Mouse (Mus musculus) adipose tissue, adult 10 weeks (tissue): ENCODE data around the gene Tlcd1. TPM values are rescaled to one million over a fixed set of nuclear protein-coding genes. Genes with fewer than 3 reads are reported as not detected.

ENCODE experiments used
- polyA plus RNA-seq: library from polyadenylated mRNA; stranded (reverse); fragments of 350-450 nt; fragmentation: Illumina TruSeq; extraction: RNeasy Lipid Tissue Mini Kit (QIAGEN cat#74804); gene quantifications from one replicate; pipeline ENCODE4 v1.2.3, GENCODE M21; 2014; ENCODE audit warnings: low read depth, low replicate concordance

Tlcd1 gene
- 74.2 TPM for polyA plus RNA-seq

DNA sequence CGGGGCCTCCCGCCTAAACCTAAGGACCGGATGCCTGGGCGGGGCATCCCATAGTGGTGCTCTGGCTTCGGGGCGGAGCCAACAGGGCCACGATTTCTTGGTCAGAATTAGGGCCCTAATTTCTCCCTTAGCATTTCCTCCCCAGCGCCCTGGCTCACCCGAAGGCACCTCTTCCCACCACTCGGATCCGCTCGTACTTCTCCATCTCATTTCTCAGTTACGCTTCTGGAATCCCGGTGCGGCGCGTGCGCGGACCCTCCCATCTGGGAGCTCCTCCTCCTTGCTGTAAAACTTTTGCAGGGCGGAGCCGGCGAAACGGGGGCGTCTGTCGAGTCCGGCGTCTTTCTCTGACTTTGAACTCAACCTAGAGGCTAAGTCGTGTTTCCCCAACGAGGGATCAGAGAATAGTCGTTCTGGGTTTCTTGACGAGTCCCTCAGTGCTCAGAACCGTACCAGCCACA, at the start of gene Tlcd1, which contains the start of gene Nek8:
Gene Tlcd1 (plus strand): TSS at position 310 of the 461 bp plus-strand sequence.
Gene Nek8 (minus strand): TSS at position 274 of the 461 bp plus-strand sequence.

DNA sequence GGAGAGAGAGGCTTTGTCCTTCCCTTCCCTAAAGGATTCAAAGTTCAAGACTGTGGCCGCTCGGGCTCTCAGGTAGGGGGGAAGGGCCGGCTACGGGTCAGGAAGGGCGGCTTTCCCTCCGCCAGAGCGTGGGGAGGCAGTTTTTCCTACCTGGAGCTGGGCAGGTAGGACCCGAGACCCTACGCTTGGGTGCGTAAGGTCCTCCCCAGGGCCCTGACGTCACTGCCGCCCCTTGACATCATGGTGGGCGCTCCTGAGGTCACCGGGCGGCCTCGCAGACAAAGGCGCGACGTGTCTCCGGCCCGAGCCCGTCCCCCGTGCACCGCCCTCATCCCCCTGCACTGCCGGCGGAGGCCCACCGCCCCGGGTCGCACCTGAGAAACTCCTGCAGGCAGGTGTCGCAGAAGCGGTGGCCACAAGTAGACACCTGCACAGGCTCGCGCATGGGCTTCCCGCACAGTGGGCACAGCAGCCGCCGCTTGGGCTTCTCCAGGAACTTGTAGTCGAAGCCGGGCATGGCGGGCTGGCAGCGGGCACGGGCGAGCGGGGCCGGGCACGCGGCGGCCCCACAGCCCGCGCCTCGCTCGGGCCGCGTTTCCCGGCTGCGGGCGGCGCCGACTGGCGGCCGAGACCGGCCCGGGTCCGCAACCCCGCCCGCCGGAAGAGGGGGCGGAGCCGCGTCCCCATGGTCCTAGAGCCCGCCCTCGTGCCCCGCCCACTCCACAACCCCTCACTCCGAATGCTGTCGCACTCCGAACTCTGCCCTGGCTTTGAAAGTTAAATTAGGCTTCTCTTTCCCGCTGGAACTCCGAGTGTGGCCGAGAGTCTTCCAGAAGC, 11.4 kb upstream of the Tlcd1 start, which contains the start of gene Traf4:
Gene Traf4 (minus strand): TSS at position 666 of the 837 bp plus-strand sequence.

DNA sequence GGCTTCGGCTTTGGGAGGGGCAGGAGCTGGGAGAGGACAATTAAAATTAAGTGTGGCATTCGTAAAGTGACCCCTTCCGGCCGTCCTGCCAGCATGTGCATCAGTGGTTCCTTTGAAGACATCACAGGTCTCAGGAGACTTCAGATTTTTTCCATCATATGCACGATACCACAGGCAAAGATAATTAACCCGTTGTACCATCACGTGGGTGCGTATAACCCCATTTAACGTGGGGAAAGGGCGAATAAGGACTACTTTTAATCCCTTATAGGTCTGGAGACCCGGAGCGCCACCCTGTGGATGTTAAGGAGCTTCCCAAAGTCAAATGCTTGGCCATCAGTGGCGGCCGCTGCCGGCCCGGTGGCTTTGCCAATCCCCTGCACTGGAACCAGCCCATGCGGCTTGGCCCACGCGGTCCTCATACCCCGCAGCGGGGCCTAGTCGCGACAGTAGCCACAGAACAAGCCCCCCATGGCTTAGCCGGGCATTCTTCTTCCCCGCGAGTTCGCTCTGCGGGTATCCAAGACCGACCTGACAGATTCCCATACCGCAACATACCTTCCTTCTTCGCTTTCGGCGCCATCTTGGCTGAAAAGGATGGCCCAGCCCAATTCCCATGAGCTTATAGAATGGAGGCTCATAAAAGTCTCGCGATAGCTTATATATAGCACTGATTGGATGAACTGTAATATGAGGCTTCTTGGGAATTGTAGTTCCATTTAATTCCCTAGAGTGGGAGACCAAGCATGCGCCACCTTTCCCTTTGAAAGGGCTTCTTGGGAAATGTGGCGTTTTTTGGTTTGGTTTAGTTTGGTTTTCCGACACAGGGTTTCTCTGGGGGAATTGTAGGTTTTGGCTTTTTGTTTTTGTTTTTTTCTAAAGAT, 6.7 kb downstream of the Tlcd1 start, which contains the start of gene Rpl23a:
Gene Rpl23a (minus strand): TSS at position 624 of the 884 bp plus-strand sequence.

DNA sequence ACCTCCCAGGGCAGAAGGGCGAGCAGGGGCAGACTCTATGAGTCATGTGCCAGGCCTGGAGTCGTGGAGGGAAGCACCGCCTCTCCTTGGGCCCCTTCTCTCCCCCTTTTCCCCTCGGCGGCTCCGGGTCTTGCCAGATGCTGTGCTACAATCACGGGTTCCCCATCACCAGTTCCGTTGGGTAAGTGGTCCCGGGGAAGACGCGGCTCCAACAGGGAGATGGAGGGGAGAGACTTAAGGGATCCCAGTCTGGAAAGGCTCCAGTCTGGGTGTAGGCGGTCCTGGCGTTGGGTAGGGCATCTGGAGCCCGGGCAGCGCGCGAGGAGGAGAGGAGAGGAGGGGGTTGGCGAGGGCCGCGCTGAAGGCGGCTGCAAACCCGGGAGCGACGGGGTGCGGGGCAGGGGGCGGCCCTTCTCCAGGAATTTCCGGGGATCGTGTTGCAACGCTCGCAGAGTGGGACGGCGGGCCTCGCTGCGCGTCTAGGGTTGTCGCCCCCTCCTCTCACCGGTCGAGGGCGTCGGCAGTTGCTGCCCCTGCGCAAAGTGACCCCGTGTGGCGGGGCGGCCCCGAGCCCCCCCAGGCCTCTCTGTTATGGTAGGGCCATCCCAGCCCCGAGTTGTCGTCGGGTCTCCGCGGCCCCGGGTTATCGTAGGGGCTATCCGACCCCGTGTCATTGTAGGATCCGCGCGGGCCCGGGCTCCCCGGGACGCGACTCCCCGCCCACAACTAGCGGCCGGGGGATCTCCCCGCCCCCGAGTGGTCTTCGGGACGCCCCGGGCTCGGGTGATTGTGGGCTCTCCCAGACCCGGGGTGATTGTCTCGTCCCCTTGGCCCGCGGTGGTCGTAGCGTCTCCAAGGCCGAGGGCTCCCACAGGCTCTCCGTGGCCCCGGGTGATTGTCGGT, 12.1 kb downstream of the Tlcd1 start, which contains the start of gene Rab34:
Gene Rab34 (plus strand): TSS at position 100 of the 903 bp plus-strand sequence.

DNA sequence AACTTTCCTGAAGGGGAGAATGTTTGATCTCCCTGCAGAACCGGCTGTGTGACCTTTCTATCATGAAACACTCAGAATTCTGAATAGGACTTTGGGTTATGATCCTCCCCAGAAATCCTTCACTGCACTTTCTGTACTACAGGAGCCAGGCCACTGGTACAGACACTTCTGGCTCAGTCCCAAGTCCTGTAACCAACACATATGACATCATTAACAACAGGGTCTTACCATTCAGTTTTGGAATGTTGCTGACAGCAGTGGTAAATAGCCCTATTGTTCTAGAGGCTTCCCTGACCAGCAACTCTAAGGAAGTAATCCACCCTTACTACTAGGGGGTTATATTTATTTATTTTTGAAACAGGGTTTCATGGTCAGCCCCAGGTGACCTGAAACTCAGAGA, 16.6 kb downstream of the Tlcd1 start, which contains the start of gene Proca1:
Gene Proca1 (plus strand): TSS at position 280 of the 400 bp plus-strand sequence.

Other genes with a start within 250 kb of the Tlcd1 start
- 0.87 TPM for gene Sez6, start 245.9 kb upstream of the Tlcd1 start, polyA plus RNA-seq
- gene Phf12, start 194.0 kb upstream of the Tlcd1 start, polyA plus RNA-seq = 41.1 TPM
- 3.0 TPM for gene Dhrs13, start 144.4 kb upstream of the Tlcd1 start, polyA plus RNA-seq
- gene Flot2, start 138.8 kb upstream of the Tlcd1 start, polyA plus RNA-seq = 50.3 TPM
- 14.4 TPM for gene Eral1, start 96.3 kb upstream of the Tlcd1 start, polyA plus RNA-seq
- 13.9 TPM for gene Fam222b, start 82.1 kb upstream of the Tlcd1 start, polyA plus RNA-seq
- 17.9 TPM for gene Traf4, start 11.1 kb upstream of the Tlcd1 start, polyA plus RNA-seq
- 11.7 TPM for gene Nek8, start within 50 bp of the Tlcd1 start, polyA plus RNA-seq
- 2,000 TPM for gene Rpl23a, start 6.9 kb downstream of the Tlcd1 start, polyA plus RNA-seq
- 68.5 TPM for gene Rab34, start 11.7 kb downstream of the Tlcd1 start, polyA plus RNA-seq
- 26.7 TPM for gene Proca1, start 16.7 kb downstream of the Tlcd1 start, polyA plus RNA-seq
- 103 TPM for gene Sdf2, start 69.0 kb downstream of the Tlcd1 start, polyA plus RNA-seq
- gene Supt6, start 69.3 kb downstream of the Tlcd1 start, polyA plus RNA-seq = 41.1 TPM
- 107 TPM for gene 2610507B11Rik, start 85.0 kb downstream of the Tlcd1 start, polyA plus RNA-seq
- gene BC030499, start 114.1 kb downstream of the Tlcd1 start, polyA plus RNA-seq = 0.19 TPM
- gene Spag5, start 124.8 kb downstream of the Tlcd1 start, polyA plus RNA-seq = 2.7 TPM
- gene Aldoc, start 146.3 kb downstream of the Tlcd1 start, polyA plus RNA-seq = 41.4 TPM
- 34.6 TPM for gene Pigs, start 151.7 kb downstream of the Tlcd1 start, polyA plus RNA-seq
- 34.6 TPM for gene Unc119, start 166.8 kb downstream of the Tlcd1 start, polyA plus RNA-seq
- not detected for gene Foxn1, start 209.8 kb downstream of the Tlcd1 start, polyA plus RNA-seq
- gene Slc13a2, start 245.5 kb downstream of the Tlcd1 start, polyA plus RNA-seq = 7.7 TPM